Mouse (Mus musculus) bone marrow, adult 2 months (tissue): ENCODE measurements around the gene Ctps.

Experiments used
- CTCF ChIP-seq: fragments of 200-500 bp; IDR thresholded peaks from 2 replicates; pipeline ENCODE4 v1.5.1; 2011; ENCODE audit warnings: low read length, control low read depth; ENCODE audit not compliant: control insufficient read depth, insufficient read depth
- POLR2A ChIP-seq: fragments of 200-500 bp; IDR thresholded peaks from 2 replicates; pipeline ENCODE4 v1.6.1; 2011; ENCODE audit warnings: low read depth, mild to moderate bottlenecking, control low read depth, low read length, borderline replicate concordance; ENCODE audit not compliant: control insufficient read depth

DNA sequence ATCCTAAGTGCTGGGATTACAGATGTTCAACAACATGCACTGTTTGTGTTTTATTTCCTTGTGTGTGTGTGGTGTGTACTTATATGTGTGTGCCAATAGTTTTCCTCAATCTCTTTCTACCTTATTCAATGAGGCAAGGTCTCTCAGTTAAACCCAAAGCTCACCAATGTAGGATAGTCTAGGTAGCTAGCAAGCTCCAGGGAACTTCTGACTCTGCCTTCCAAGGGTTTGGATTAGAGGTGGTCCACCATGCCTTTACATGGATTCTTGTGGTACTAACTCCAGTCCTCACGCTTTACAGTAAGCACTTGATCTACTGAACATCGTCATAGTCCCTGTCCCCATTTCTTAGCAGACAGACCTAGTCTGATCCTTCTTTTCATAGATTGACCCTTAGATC is 55.7 kb downstream of the Ctps start:
- TF ChIP-seq CTCF (no peak), POLR2A (no peak)
